In the genomic region with DNA sequence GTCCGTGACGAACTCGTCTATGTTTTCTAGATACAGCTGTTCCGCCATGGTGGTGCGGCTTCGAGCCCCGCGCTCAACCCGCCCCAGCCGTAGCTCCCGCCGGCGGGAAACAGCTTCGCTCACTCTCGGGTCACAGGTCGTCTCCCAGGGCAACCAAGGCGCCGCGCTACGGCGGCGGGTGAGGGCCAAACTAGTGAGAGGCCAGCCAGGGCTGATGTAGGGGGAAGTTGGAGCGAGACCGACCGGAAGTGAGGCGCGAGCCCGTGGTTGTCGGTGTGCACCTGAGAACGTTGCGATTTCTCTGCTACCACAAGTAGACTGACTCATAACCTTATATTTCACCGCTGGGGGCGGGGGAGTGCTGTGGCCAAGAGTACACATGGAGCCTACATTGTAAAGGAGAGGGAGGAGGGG, we compare ENCODE assay signal across 8 mouse cellular contexts. TPM values are rescaled to one million over a fixed set of nuclear protein-coding genes. Genes with fewer than 3 reads are reported as not detected.
DNase-seq lines count a peak whose midpoint lies in the region; ATAC-seq and TF ChIP-seq lines count a peak whose summit lies in the region.

TSS of gene Pold3 (minus strand) at position 190 of the 414 bp plus-strand sequence.

- peak; percentile 92 for DNase-seq in 3T3-L1 (ENCODE audit: low read depth, low spot score)
- DNase-seq in adrenal gland, postnatal 4 days (ENCODE audit: low spot score in 2 of 2), result peak; percentile 100
- DNase-seq in embryonic facial prominence, embryonic 14.5 days (ENCODE audit: low spot score), result peak; percentile 97
- peak; percentile 99 to 100 for DNase-seq in heart, adult 2 months
- DNase-seq in kidney, adult 8-10 months, result peak; percentile 97 to 99
- peak; percentile 99 to 100 for DNase-seq in spleen, postnatal 10 days (ENCODE audit: low spot score in 2 of 2)

- H3K4me1 ChIP-seq in embryonic facial prominence, embryonic 14.5 days (ENCODE audit: control insufficient read depth, insufficient read depth, low read length), result no peaks in the 10 kb centered on the region; the same call in 1 of the 2 replicates
- 0 out of 2 replicates have a peak, but pooled peaks cover 3% of the 10 kb centered on the region for H3K4me1 ChIP-seq in heart, adult 2 months (ENCODE audit: control insufficient read depth, insufficient read depth, low read length)
- H3K4me1 ChIP-seq in limb, embryonic 13.5 days, result peaks cover 16% of the 10 kb centered on the region
- peaks cover 11% of the 10 kb centered on the region for H3K4me1 ChIP-seq in midbrain, embryonic 16.5 days (ENCODE audit: control insufficient read depth, insufficient read depth, low read length)

- intact Hi-C loops in heart, adult 2 months (cut with DNase I), result loop anchor here (2.0 to 10.0 kb wide), 3 partner anchors 37 to 243 kb away; partner anchors contain the start of gene Lipt2

- peak within 1 kb of the TSS; percentile 98 for H3K4me3 ChIP-seq in embryonic facial prominence, embryonic 14.5 days (ENCODE audit: low read depth, low read length)
- H3K4me3 ChIP-seq in heart, adult 2 months, result peak within 1 kb of the TSS; percentile 93
- H3K4me3 ChIP-seq in limb, embryonic 13.5 days, result peak within 1 kb of the TSS; percentile 96
- peak within 1 kb of the TSS; percentile 98 for H3K4me3 ChIP-seq in midbrain, embryonic 16.5 days (ENCODE audit: low read depth, low read length)

- peak within 1 kb of the TSS; percentile 88 for H3K9ac ChIP-seq in embryonic facial prominence, embryonic 14.5 days (ENCODE audit: low read depth, low read length)
- peak within 1 kb of the TSS; percentile 80 for H3K9ac ChIP-seq in heart, adult 2 months (ENCODE audit: low read depth, low read length)
- H3K9ac ChIP-seq in limb, embryonic 13.5 days, result peak within 1 kb of the TSS; percentile 89
- H3K9ac ChIP-seq in midbrain, embryonic 16.5 days (ENCODE audit: low read depth, low read length), result peak within 1 kb of the TSS; percentile 90

- peaks cover 30% of the 10 kb centered on the region; the same call in 1 of the 2 replicates for H3K36me3 ChIP-seq in embryonic facial prominence, embryonic 14.5 days (ENCODE audit: control insufficient read depth, insufficient read depth, low read length)
- no peaks in the 10 kb centered on the region for H3K36me3 ChIP-seq in heart, adult 2 months (ENCODE audit: control insufficient read depth, insufficient read depth, low read length)
- peaks cover 27% of the 10 kb centered on the region for H3K36me3 ChIP-seq in limb, embryonic 13.5 days
- 0 out of 2 replicates have a peak, but pooled peaks cover 9% of the 10 kb centered on the region for H3K36me3 ChIP-seq in midbrain, embryonic 16.5 days (ENCODE audit: control insufficient read depth, insufficient read depth, low read length)

- H3K9me3 ChIP-seq in embryonic facial prominence, embryonic 14.5 days (ENCODE audit: control insufficient read depth, low read length), result no peaks in the 10 kb centered on the region
- no peaks in the 10 kb centered on the region for H3K9me3 ChIP-seq in limb, embryonic 13.5 days
- H3K9me3 ChIP-seq in midbrain, embryonic 16.5 days (replicated peaks; ENCODE audit: control insufficient read depth, low read length, poor library complexity, severe bottlenecking), result no peaks in the 10 kb centered on the region

- peak; percentile 78; the same call in 1 of the 2 replicates for TF ChIP-seq EP300 in heart, adult 2 months (IDR thresholded peaks at IDR 0.05; ENCODE audit: insufficient read depth, low read depth, low read length)

- H3K27ac ChIP-seq in embryonic facial prominence, embryonic 14.5 days (replicated peaks; ENCODE audit: low read depth, low read length), result peak within 1 kb of the TSS; percentile 91
- peak within 1 kb of the TSS; percentile 77 for H3K27ac ChIP-seq in heart, adult 2 months
- peak within 1 kb of the TSS; percentile 84 for H3K27ac ChIP-seq in limb, embryonic 13.5 days
- H3K27ac ChIP-seq in midbrain, embryonic 16.5 days (ENCODE audit: low read length), result peak within 1 kb of the TSS; percentile 84

- TF ChIP-seq POLR2A in heart, adult 2 months (IDR thresholded peaks at IDR 0.05; ENCODE audit: insufficient read depth, low read depth, low read length), result peak; percentile 81

- 1% methylated on average over 32 of the region's 33 CpGs for WGBS in embryonic facial prominence, embryonic 14.5 days
- WGBS in heart, adult 2 months, result under 1% methylated on average over 33 of the region's 33 CpGs
- under 1% methylated on average over 32 of the region's 33 CpGs for WGBS in limb, embryonic 13.5 days
- 1% methylated on average over 33 of the region's 33 CpGs for WGBS in midbrain, embryonic 16.5 days

- peak; percentile 20; the same call in 1 of the 2 replicates for TF ChIP-seq CTCF in heart, adult 2 months (IDR thresholded peaks at IDR 0.05)

- peak within 1 kb of the TSS; percentile 61 for H3K4me2 ChIP-seq in embryonic facial prominence, embryonic 14.5 days (ENCODE audit: low read depth, low read length)
- H3K4me2 ChIP-seq in limb, embryonic 13.5 days (replicated peaks), result peak within 1 kb of the TSS; percentile 78
- H3K4me2 ChIP-seq in midbrain, embryonic 16.5 days (ENCODE audit: low read length), result peak within 1 kb of the TSS; percentile 92

- no peaks in the 10 kb centered on the region for H3K27me3 ChIP-seq in embryonic facial prominence, embryonic 14.5 days (replicated peaks; ENCODE audit: control insufficient read depth, insufficient read depth, low read length)
- no peaks in the 10 kb centered on the region for H3K27me3 ChIP-seq in heart, adult 2 months (ENCODE audit: control insufficient read depth, insufficient read depth, low read length)
- H3K27me3 ChIP-seq in limb, embryonic 13.5 days, result no peaks in the 10 kb centered on the region
- no peaks in the 10 kb centered on the region for H3K27me3 ChIP-seq in midbrain, embryonic 16.5 days (ENCODE audit: control insufficient read depth, insufficient read depth, low read depth, low read length)

- ATAC-seq in embryonic facial prominence, embryonic 14.5 days (ENCODE audit: low read depth), result peak; percentile 98
- ATAC-seq in limb, embryonic 13.5 days (ENCODE audit: low FRiP score, low read depth), result peak; percentile 95
- ATAC-seq in midbrain, embryonic 16.5 days, result peak; percentile 97

- H3K79me2 ChIP-seq in heart, adult 2 months (replicated peaks; ENCODE audit: control insufficient read depth, insufficient read depth, low read length), result no peaks in the 10 kb centered on the region

RNA-seq across cellular contexts. Expression of gene Pold3, which starts in this region (rescaled TPM):
- 10 to 100 TPM; 45.8 to 48.8 TPM for total RNA-seq in adrenal gland, postnatal 4 days (2021)
- 46.1 and 50.6 TPM in 2 replicates for polyA plus RNA-seq in embryonic facial prominence, embryonic 14.5 days (2014; fragmentation: Nextera tagmentation; extraction: Ambion mirVana)
- total RNA-seq in heart, adult 2 months (2021), result 1 to 10 TPM; 9.0 to 9.1 TPM
- 4.4 and 6.5 TPM in 2 replicates for polyA plus RNA-seq in heart, adult 2 months (2012; rRNA removed)
- polyA plus RNA-seq in limb, embryonic 13.5 days (2015; fragmentation: Nextera tagmentation; extraction: Ambion mirVana), result 74.0 and 75.5 TPM in 2 replicates
- 51.6 and 55.7 TPM in 2 replicates for polyA plus RNA-seq in midbrain, embryonic 16.5 days (2015; fragmentation: Nextera tagmentation; extraction: Ambion mirVana)

Comparison
In these comparisons a context has a peak if more than half of its experiments do, and no peak if none do; other contexts are left out.
1. Peak in every context shown above with its lines: DNase-seq, ATAC-seq, H3K4me3 ChIP-seq and H3K27ac ChIP-seq.
2. RNA of gene Pold3 (total RNA-seq): 45.8 to 48.8 TPM in adrenal gland, postnatal 4 days; 9.0 to 9.1 TPM in heart, adult 2 months; every median in the first group is over 4 times any median in the second.